Mouse (Mus musculus): ENCODE results near the gene Prkg1. TPM values are rescaled to one million over a fixed set of nuclear protein-coding genes. Genes with fewer than 3 reads are reported as not detected.
"Not testable (repeated sequence)": the region's sequence is repeated elsewhere in the genome, so short reads cannot be mapped to it uniquely, and the experiment has no call there.

Gene Prkg1
- total RNA-seq, 2 experiments from 2014 or later: 17.8 to 25.1 TPM

DNA sequence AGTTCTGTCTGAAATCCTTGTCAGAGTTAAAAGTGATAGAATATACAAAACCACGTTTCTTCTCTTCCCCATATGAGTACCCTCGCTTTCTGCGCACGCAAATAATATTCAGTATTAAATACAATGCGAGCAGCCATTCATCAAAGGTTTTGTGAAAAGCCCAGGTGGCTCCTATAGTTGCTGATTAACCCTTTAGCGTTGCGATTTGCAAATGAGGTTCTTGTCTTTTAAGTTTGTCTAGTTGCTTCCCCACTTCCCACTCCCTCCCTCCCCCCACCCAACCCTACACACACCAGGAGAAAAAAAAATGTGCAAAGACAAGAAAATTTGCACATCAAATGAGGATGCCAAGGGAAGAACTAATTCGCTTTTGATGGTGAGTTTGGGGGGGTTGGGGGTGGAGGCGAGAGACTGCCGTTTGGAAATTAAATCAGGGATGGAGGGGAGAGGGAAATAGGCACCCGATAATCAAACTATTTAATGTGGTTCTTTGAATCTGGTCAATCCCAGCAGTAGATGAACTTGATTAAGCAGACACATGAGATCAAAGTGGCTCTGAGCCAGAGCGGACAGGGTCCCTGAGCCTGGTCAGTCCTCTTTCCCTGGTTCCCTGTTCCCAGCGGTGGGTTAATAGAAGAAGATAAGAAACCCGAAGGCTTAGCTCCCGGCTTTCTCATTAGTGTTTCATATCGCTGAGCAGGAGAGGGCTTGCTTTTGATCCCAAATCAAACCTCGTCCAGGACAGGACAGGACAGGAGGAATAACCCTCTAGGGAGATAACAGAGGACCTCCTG, 1214.8 kb downstream of the Prkg1 start:
- no peak for DNase-seq (ENCODE audit: extremely low spot score in 1 of 2, low spot score in 1 of 2)

DNA sequence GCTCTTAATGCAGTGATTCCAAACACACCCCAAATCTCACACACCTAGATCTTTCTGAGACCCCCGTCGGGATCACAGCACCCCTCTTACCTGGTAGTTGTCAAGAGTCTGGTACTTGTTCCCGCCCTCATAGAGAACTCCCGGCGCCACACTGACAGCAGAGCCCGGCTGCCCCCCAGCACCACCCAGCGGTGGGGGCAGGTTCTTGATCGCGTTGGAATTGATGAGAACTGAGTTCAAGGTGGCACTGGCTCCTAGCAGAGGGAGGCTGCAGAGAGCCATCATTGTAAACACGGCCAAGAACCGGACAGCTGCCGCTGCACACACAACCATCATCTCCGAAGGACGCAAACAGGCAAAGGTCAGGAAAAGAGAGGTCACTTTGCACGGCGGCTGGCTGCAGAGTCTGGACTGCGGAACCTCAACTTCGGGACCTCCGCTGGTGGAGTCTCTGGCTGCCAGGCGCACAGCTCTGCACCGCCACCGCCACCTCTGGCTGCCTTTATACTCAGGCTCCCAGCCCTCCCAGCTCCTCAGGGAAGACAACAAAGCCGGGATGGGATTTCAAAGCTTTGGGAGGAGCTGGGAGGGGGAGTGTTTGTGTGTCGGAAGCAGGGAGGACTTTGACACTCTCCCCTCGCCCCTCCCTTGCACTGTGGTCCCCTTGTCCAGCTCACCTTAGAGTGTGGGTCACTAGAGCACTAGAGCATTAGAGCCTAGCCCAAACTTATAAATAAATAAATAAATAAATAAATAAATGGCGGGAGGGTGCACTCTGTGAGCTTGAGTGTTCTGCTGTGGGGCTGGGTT, 1215.6 kb downstream of the Prkg1 start, which contains the start of gene Dkk1:
TSS of gene Dkk1 (minus strand) at position 622 of the 810 bp plus-strand sequence.
- DNase-seq (ENCODE audit: extremely low spot score in 1 of 2, low spot score in 1 of 2): no peak

GRCm38 (mm10) chr19:30548411-30549043, 1216.3 kb downstream of the Prkg1 start:
- DNase-seq (ENCODE audit: extremely low spot score in 1 of 2, low spot score in 1 of 2): no peak

DNA sequence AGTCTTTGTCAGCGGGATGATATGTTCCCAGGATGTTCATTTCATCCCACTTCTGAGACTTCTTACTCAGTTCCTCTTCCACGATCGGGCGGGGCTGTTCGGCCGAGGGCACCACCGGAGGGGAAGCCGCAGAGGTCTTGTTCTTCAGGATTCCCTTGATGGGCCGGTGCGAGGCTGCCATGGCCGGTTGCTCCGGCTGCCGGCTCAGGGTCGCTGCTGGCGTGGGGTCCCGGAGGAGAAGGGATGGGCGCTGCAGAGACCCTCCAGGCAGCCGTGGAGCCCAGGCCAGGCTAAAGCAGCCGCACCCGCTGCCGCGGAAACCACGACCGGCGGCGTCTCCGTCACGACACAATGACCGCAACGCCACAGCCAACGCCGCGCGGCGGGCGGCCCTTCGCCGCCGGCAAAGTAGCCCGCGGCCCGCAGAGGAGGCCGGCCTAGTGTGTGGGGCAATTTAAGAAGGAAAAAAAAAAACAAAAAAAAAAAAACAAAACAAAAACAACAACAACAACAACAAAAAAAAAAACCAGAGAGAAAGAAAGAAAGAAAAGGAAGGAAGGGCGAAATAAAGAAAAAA, 1225.4 kb downstream of the Prkg1 start:
- not testable (repeated sequence) for DNase-seq (ENCODE audit: extremely low spot score in 1 of 2, low spot score in 1 of 2)

- DNase-seq (ENCODE audit: extremely low spot score in 1 of 2, low spot score in 1 of 2): no peak
Observed at GRCm38 (mm10) chr19:30516771-30517170, 1248.1 kb downstream of the Prkg1 start.

Other genes with a start within 250 kb of the Prkg1 start
- gene A1cf, start 103.7 kb upstream of the Prkg1 start, total RNA-seq (2021): not detected

Measured in layer of hippocampus, postnatal 25 days (tissue).